Mouse (Mus musculus): ENCODE measurements around the gene Fam216b.

DNA sequence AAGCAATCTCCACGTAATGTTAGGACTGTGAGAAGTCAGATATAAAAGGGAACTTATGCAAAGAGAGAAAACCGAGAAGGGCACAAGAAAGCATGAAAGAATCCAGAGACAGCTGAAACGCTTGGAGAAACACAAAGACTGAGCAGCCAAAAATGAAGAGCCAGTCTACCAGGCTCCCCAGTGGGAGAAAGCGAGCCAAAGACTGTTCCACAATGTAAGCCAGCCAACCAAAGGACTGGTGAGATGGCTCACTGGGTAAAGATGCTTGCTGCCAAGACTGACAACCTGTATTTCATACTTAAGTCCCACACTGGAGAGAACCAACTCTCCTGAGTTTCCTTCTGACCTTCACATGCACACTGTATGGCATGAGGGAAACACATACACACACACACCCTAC is 784 bp upstream of the Fam216b start:
- TF ChIP-seq POLR2A (IDR thresholded peaks at IDR 0.05; ENCODE audit: extremely low read depth, insufficient read depth, low read length) (no peak), CTCF (IDR thresholded peaks at IDR 0.05; ENCODE audit: extremely low read depth, insufficient read depth, low read length) (no peak)
